Mouse (Mus musculus) liver, embryonic 14.5 days (tissue): Measurements from ENCODE around the gene Il13ra1. TPM values are rescaled to one million over a fixed set of nuclear protein-coding genes. Genes with fewer than 3 reads are reported as not detected.
A peak's percentile ranks its signal among the peaks of the same experiment; 100 is the strongest.

ENCODE experiments used
- ATAC-seq: fragments of 200-750 bp; cut with Nextera tagmentation; 2 replicates; pipeline ENCODE4 v1.8.0; 2017; ENCODE audit warnings: moderate number of reproducible peaks, mild to moderate bottlenecking, moderate library complexity; ENCODE audit not compliant: insufficient read depth
- DNase-seq, 3 experiments: peaks; one replicate each; pipeline ENCODE4 v3.0.0-alpha.2; 2012 to 2013; ENCODE audit warnings: low read depth in 3 of 3, low spot score in 3 of 3
- H3K27ac ChIP-seq: fragments of 300-500 bp; sonication (generic); 2 replicates; pipeline ENCODE4 v1.5.1; 2014; ENCODE audit warnings: moderate library complexity, mild to moderate bottlenecking, control low read depth, inconsistent platforms
- H3K27me3 ChIP-seq: fragments of 300-500 bp; sonication (generic); 2 replicates; pipeline ENCODE4 v1.6.1; 2014; ENCODE audit warnings: mild to moderate bottlenecking, low read length, moderate library complexity; ENCODE audit not compliant: control insufficient read depth, insufficient read depth
- H3K36me3 ChIP-seq: fragments of 300-500 bp; sonication (generic); replicated peaks from 2 replicates; pipeline ENCODE4 v1.6.1; 2014; ENCODE audit warnings: low read depth; ENCODE audit not compliant: control insufficient read depth, insufficient read depth
- H3K4me1 ChIP-seq, 2 experiments: fragments of 200-500 bp in 1 of 2; fragments of 300-500 bp in 1 of 2; sonication (generic) in 1 of 2; replicated peaks; 2 replicates each; pipeline ENCODE4 v1.6.1; 2012 to 2014; ENCODE audit warnings: antibody characterized with exemption in 1 of 2, inconsistent platforms in 1 of 2, low read length in 1 of 2; ENCODE audit not compliant: control insufficient read depth in 2 of 2, insufficient read depth in 2 of 2
- H3K4me2 ChIP-seq: fragments of 300-500 bp; sonication (generic); 2 replicates; pipeline ENCODE4 v1.6.1; 2014; ENCODE audit warnings: low read depth, mild to moderate bottlenecking, control low read depth, moderate library complexity
- H3K4me3 ChIP-seq, 2 experiments: fragments of 200-500 bp in 1 of 2; fragments of 300-500 bp in 1 of 2; sonication (generic) in 1 of 2; 2 replicates each; pipeline ENCODE4 v1.5.1; 2012 to 2014; ENCODE audit warnings: low read depth in 2 of 2, low read length in 2 of 2, mild to moderate bottlenecking in 2 of 2, control low read depth in 1 of 2, inconsistent platforms in 1 of 2, moderate library complexity in 1 of 2; ENCODE audit not compliant: insufficient read depth in 1 of 2
- H3K9ac ChIP-seq: fragments of 300-500 bp; sonication (generic); replicated peaks from 2 replicates; pipeline ENCODE4 v1.6.1; 2014; ENCODE audit warnings: mild to moderate bottlenecking, control low read depth, moderate library complexity
- H3K9me3 ChIP-seq: fragments of 300-500 bp; sonication (generic); 2 replicates; pipeline ENCODE4 v1.6.1; 2016; ENCODE audit warnings: low read length, mixed read lengths; ENCODE audit not compliant: control insufficient read depth
- CTCF ChIP-seq: IDR thresholded peaks from 2 replicates; pipeline ENCODE4 v1.5.1; 2016; ENCODE audit warnings: antibody characterized with exemption, low read depth, control low read depth
- EP300 ChIP-seq: IDR thresholded peaks from 2 replicates; pipeline ENCODE4 v1.6.1; 2016; ENCODE audit warnings: antibody characterized with exemption, low read depth
- WGBS: fragments of 180-500 bp; shearing (Covaris S2); extraction: QIAGEN DNeasy Blood & Tissue Kit; methylation state at CpG from one replicate; pipeline ENCODE4 v1.1.7; 2014; ENCODE audit not compliant: insufficient replicate concordance; 5-methylcytosine and 5-hydroxymethylcytosine counted together
- polyA plus RNA-seq, 2 experiments: library from polyadenylated mRNA; depleted of rRNA in 1 of 2; stranded (reverse) in 1 of 2; unstranded in 1 of 2; fragments of >200 nt; fragmentation: Nextera tagmentation in 1 of 2; extraction: Ambion mirVana in 1 of 2; gene quantifications; 2 replicates each; pipeline versions ENCODE4 v1.2.1 to v1.2.3; 2012 to 2014

The Il13ra1 gene
- polyA plus RNA-seq, 2 experiments, result 1.5 to 5.0 TPM

- Histone ChIP-seq H3K27me3 (no peaks in the 10 kb centered on the region), H3K4me3 (no peak overlapping the region), H3K9ac (no peak overlapping the region), H3K27ac (no peak overlapping the region), H3K9me3 (no peaks in the 10 kb centered on the region), H3K4me1 (no peaks in the 10 kb centered on the region), H3K4me2 (no peak overlapping the region), H3K36me3 (no peaks in the 10 kb centered on the region)
- TF ChIP-seq EP300 (no peak), CTCF (no peak)
- 25% methylated on average over 1 of the region's 1 CpGs for WGBS
- DNase-seq, result no peak
- ATAC-seq, result no peak
Measured at GRCm38 (mm10) chrX:36100883-36101282, 11.0 kb upstream of the Il13ra1 start.

DNA sequence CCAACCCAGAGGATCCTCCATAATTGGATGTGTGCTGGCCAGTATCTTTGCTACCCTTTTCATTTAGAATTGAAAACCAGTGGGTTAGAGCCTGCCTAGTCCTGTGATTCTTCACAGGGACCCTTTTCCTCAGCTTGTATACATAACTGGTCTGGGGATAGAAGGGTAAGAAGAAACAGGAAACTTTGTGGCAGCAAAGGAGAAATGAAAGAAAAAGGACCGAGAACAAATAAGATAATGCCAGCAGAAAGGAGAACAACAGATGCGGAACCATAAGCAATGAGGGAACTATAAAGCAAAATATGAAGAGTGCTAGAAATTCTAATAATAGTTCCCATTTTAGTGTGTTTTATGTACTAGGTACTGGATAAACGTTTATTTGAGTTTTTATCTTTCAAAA, 10.6 kb upstream of the Il13ra1 start:
- no peaks in the 10 kb centered on the region for H3K9me3 ChIP-seq
- H3K27ac ChIP-seq, result no peak overlapping the region
- H3K4me1 ChIP-seq, result no peaks in the 10 kb centered on the region
- no peak overlapping the region for H3K4me2 ChIP-seq
- no peaks in the 10 kb centered on the region for H3K27me3 ChIP-seq
- H3K9ac ChIP-seq, result no peak overlapping the region
- no peak for ATAC-seq
- no peak for DNase-seq
- H3K4me3 ChIP-seq, result no peak overlapping the region
- H3K36me3 ChIP-seq, result no peaks in the 10 kb centered on the region
- TF ChIP-seq EP300 (no peak), CTCF (no peak)
- 34% methylated on average over 3 of the region's 3 CpGs for WGBS

DNA sequence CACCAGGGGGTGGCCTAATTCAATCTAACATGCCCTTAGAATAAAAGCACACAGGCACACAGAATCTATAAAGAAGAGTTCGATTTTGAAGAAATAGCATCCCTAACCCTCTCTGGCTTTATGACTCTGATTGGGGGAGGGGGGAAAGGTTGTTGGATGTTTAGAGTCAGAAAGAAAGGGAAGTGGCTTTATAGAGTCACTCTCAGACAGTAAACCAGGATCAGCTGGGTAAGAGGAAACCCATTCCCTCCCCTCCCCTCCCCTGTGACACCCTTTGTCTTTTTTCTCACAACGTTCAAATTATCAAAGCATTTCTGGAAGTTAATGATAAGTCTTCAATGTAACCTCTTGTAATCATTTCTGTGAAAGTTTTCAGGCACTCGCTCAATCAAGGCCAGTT, 3.3 kb upstream of the Il13ra1 start:
- WGBS, result 23% methylated on average over 3 of the region's 3 CpGs
- Histone ChIP-seq H3K27ac (no peak overlapping the region), H3K9ac (no peak overlapping the region), H3K27me3 (no peaks in the 10 kb centered on the region; the same call in 1 of the 2 replicates), H3K36me3 (no peaks in the 10 kb centered on the region), H3K4me3 (no peak overlapping the region), H3K9me3 (no peaks in the 10 kb centered on the region), H3K4me2 (no peak overlapping the region), H3K4me1 (no peaks in the 10 kb centered on the region)
- TF ChIP-seq CTCF (no peak), EP300 (no peak)
- no peak for ATAC-seq
- DNase-seq, result no peak

GRCm38 (mm10) chrX:36112422-36112750, 476 bp downstream of the Il13ra1 start:
- ATAC-seq (no peak), DNase-seq (no peak)
- H3K9ac ChIP-seq, result no peak overlapping the region
- H3K4me2 ChIP-seq, result peak overlapping the region; percentile 28
- H3K27ac ChIP-seq, result no peak overlapping the region
- no peaks in the 10 kb centered on the region for H3K9me3 ChIP-seq
- no peaks in the 10 kb centered on the region for H3K4me1 ChIP-seq
- no peaks in the 10 kb centered on the region for H3K36me3 ChIP-seq
- H3K27me3 ChIP-seq, result no peaks in the 10 kb centered on the region; the same call in 1 of the 2 replicates
- TF ChIP-seq CTCF, result no peak
- TF ChIP-seq EP300, result no peak
- WGBS, result 13% methylated on average over 9 of the region's 9 CpGs
- peak overlapping the region; percentile 30 to 34 for H3K4me3 ChIP-seq

- no peak overlapping the region for H3K9ac ChIP-seq
- no peak overlapping the region for H3K4me3 ChIP-seq
- no peak overlapping the region for H3K27ac ChIP-seq
- no peaks in the 10 kb centered on the region for H3K4me1 ChIP-seq
- H3K27me3 ChIP-seq, result no peaks in the 10 kb centered on the region; the same call in 1 of the 2 replicates
- TF ChIP-seq CTCF, result no peak
- TF ChIP-seq EP300, result no peak
- H3K9me3 ChIP-seq, result no peaks in the 10 kb centered on the region
- WGBS, result 50% methylated on average over 4 of the region's 4 CpGs
- DNase-seq (no peak), ATAC-seq (no peak)
- no peak overlapping the region for H3K4me2 ChIP-seq
- no peaks in the 10 kb centered on the region for H3K36me3 ChIP-seq
Measured at GRCm38 (mm10) chrX:36115171-36115570, 3.3 kb downstream of the Il13ra1 start.
